Mouse (Mus musculus) heart, embryonic 14.5 days (tissue): ENCODE results near the gene Ints5. TPM values are rescaled to one million over a fixed set of nuclear protein-coding genes. Genes with fewer than 3 reads are reported as not detected.

ENCODE experiments used
- ATAC-seq: fragments of 200-750 bp; cut with Nextera tagmentation; 2 replicates; pipeline ENCODE4 v1.8.0; 2017; ENCODE audit warnings: low read depth, moderate TSS enrichment; ENCODE audit not compliant: insufficient number of reproducible peaks, insufficient read depth, low FRiP score
- H3K27ac ChIP-seq, 2 experiments: fragments of 200-500 bp in 1 of 2; fragments of 300-500 bp in 1 of 2; sonication (generic) in 1 of 2; replicated peaks in 1 of 2; 2 replicates each; pipeline ENCODE4 v1.5.1; 2012 to 2014; ENCODE audit warnings: low read depth in 2 of 2, low read length in 2 of 2, control low read depth in 1 of 2, mild to moderate bottlenecking in 1 of 2, mixed read lengths in 1 of 2; ENCODE audit not compliant: control insufficient read depth in 1 of 2, insufficient read depth in 1 of 2
- H3K27me3 ChIP-seq: fragments of 300-500 bp; sonication (generic); 2 replicates; pipeline ENCODE4 v1.6.1; 2014; ENCODE audit warnings: mild to moderate bottlenecking, low read length, control low read depth; ENCODE audit not compliant: control insufficient read depth, insufficient read depth
- H3K36me3 ChIP-seq: fragments of 300-500 bp; sonication (generic); 2 replicates; pipeline ENCODE4 v1.6.1; 2014; ENCODE audit warnings: mild to moderate bottlenecking, control low read depth, low read length, mixed read lengths; ENCODE audit not compliant: control insufficient read depth, insufficient read depth
- H3K4me1 ChIP-seq, 2 experiments: fragments of 200-500 bp in 1 of 2; fragments of 300-500 bp in 1 of 2; sonication (generic) in 1 of 2; 2 replicates each; pipeline ENCODE4 v1.6.1; 2012 to 2014; ENCODE audit warnings: low read length in 2 of 2, control low read depth in 1 of 2, mixed read lengths in 1 of 2; ENCODE audit not compliant: control insufficient read depth in 2 of 2, insufficient read depth in 2 of 2
- H3K4me2 ChIP-seq: fragments of 300-500 bp; sonication (generic); 2 replicates; pipeline ENCODE4 v1.6.1; 2014; ENCODE audit warnings: mild to moderate bottlenecking, low read length
- H3K4me3 ChIP-seq, 2 experiments: fragments of 200-500 bp in 1 of 2; fragments of 300-500 bp in 1 of 2; sonication (generic) in 1 of 2; 2 replicates each; pipeline ENCODE4 v1.5.1; 2012 to 2014; ENCODE audit warnings: low read length in 2 of 2, mild to moderate bottlenecking in 2 of 2, control low read depth in 1 of 2, low read depth in 1 of 2, moderate library complexity in 1 of 2; ENCODE audit not compliant: control insufficient read depth in 1 of 2, insufficient read depth in 1 of 2
- H3K9ac ChIP-seq: fragments of 300-500 bp; sonication (generic); 2 replicates; pipeline ENCODE4 v1.6.1; 2014; ENCODE audit warnings: mild to moderate bottlenecking, low read length
- H3K9me3 ChIP-seq: fragments of 300-500 bp; sonication (generic); 2 replicates; pipeline ENCODE4 v1.6.1; 2016; ENCODE audit warnings: low read length, control low read depth; ENCODE audit not compliant: control insufficient read depth
- WGBS: fragments of 180-500 bp; shearing (Covaris S2); extraction: QIAGEN DNeasy Blood & Tissue Kit; methylation state at CpG from one replicate; pipeline ENCODE4 v1.1.7; 2014; 5-methylcytosine and 5-hydroxymethylcytosine counted together
- polyA plus RNA-seq: library from polyadenylated mRNA; unstranded; fragments of >200 nt; fragmentation: Nextera tagmentation; extraction: Ambion mirVana; gene quantifications from 2 replicates; pipeline ENCODE4 v1.2.1, GENCODE M21; 2014

Gene Ints5
- polyA plus RNA-seq, 1 experiment from 2014 or later: 18.2 TPM

- Histone ChIP-seq H3K9ac (peak overlapping the region; percentile 82; the same call in 1 of the 2 replicates), H3K9me3 (no peaks in the 10 kb centered on the region), H3K27ac (no peak overlapping the region), H3K4me2 (peak overlapping the region; percentile 70), H3K27me3 (no peaks in the 10 kb centered on the region), H3K36me3 (peaks cover 57% of the 10 kb centered on the region), H3K4me1 (peaks cover 5 to 8% of the 10 kb centered on the region in 2 experiments; a peak in 3 of 4 replicates), H3K4me3 (peak overlapping the region in 1 of 2 experiments; percentile 75; a peak in 2 of 4 replicates)
- WGBS: 77% methylated on average over 7 of the region's 7 CpGs
- ATAC-seq: no peak
Measured at GRCm38 (mm10) chr19:8930771-8931170, 38.0 kb downstream of the Ints5 start.

GRCm38 (mm10) chr19:8936736-8937135 lies 43.9 kb downstream of the Ints5 start:
- no peak overlapping the region for H3K4me3 ChIP-seq
- peaks cover 5 to 10% of the 10 kb centered on the region in 2 experiments for H3K4me1 ChIP-seq
- ATAC-seq: no peak
- 70% methylated on average over 2 of the region's 2 CpGs for WGBS
- no peak overlapping the region for H3K27ac ChIP-seq
- H3K4me2 ChIP-seq: no peak overlapping the region
- no peak overlapping the region for H3K9ac ChIP-seq
- peaks cover 67% of the 10 kb centered on the region for H3K36me3 ChIP-seq
- no peaks in the 10 kb centered on the region for H3K9me3 ChIP-seq
- no peaks in the 10 kb centered on the region for H3K27me3 ChIP-seq

- Histone ChIP-seq H3K9me3 (no peaks in the 10 kb centered on the region), H3K9ac (peak overlapping the region; percentile 99; the same call in 1 of the 2 replicates), H3K27me3 (no peaks in the 10 kb centered on the region), H3K4me3 (peak overlapping the region in 1 of 2 experiments; percentile 99; a peak in 1 of 4 replicates), H3K36me3 (peaks cover 61% of the 10 kb centered on the region), H3K27ac (no peak overlapping the region; a peak in 1 of 4 replicates), H3K4me1 (peaks cover 12 to 37% of the 10 kb centered on the region in 2 experiments), H3K4me2 (peak overlapping the region; percentile 79)
- WGBS: 83% methylated on average over 15 of the region's 15 CpGs
- ATAC-seq: no peak
Measured at GRCm38 (mm10) chr19:8940526-8941133, 47.8 kb downstream of the Ints5 start.

GRCm38 (mm10) chr19:8941136-8941514 lies 48.3 kb downstream of the Ints5 start:
- peaks cover 61% of the 10 kb centered on the region for H3K36me3 ChIP-seq
- H3K4me3 ChIP-seq: peak overlapping the region; percentile 39 to 99
- H3K9me3 ChIP-seq: no peaks in the 10 kb centered on the region
- peak overlapping the region; percentile 99 for H3K9ac ChIP-seq
- WGBS: 40% methylated on average over 10 of the region's 10 CpGs
- peak overlapping the region; percentile 33 to 99 for H3K27ac ChIP-seq
- no peaks in the 10 kb centered on the region for H3K27me3 ChIP-seq
- ATAC-seq: no peak
- peaks cover 12 to 37% of the 10 kb centered on the region in 2 experiments for H3K4me1 ChIP-seq
- peak overlapping the region; percentile 79 for H3K4me2 ChIP-seq

- Histone ChIP-seq H3K4me3 (peak within 1 kb of the TSS; percentile 74 to 99), H3K36me3 (peaks cover 62% of the 10 kb centered on the region)
- WGBS: under 1% methylated on average over 64 of the region's 64 CpGs
Measured at GRCm38 (mm10) chr19:8941515-8942217, 48.9 kb downstream of the Ints5 start, which contains the start of gene Mta2. Gene Mta2, plus strand, starts transcription at chr19:8941875.

GRCm38 (mm10) chr19:8942276-8942964 lies 49.6 kb downstream of the Ints5 start:
- Histone ChIP-seq H3K4me1 (peaks cover 12 to 37% of the 10 kb centered on the region in 2 experiments), H3K9me3 (no peaks in the 10 kb centered on the region), H3K36me3 (peaks cover 62% of the 10 kb centered on the region), H3K27me3 (no peaks in the 10 kb centered on the region), H3K27ac (peak overlapping the region; percentile 96 to 99), H3K9ac (peak overlapping the region; percentile 99), H3K4me2 (peak overlapping the region; percentile 79), H3K4me3 (peak overlapping the region; percentile 74 to 99)
- WGBS: under 1% methylated on average over 46 of the region's 46 CpGs
- ATAC-seq: peak; percentile 71

More at GRCm38 (mm10) chr19:8941515-8942217, 48.9 kb downstream of the Ints5 start, which contains the start of gene Mta2:
- Histone ChIP-seq H3K4me1 (peaks cover 12 to 37% of the 10 kb centered on the region in 2 experiments), H3K27me3 (no peaks in the 10 kb centered on the region), H3K9me3 (no peaks in the 10 kb centered on the region), H3K27ac (peak within 1 kb of the TSS; percentile 96 to 99), H3K9ac (peak within 1 kb of the TSS; percentile 99), H3K4me2 (peak within 1 kb of the TSS; percentile 79)
- ATAC-seq: peak; percentile 91

GRCm38 (mm10) chr19:8943047-8943446 lies 50.2 kb downstream of the Ints5 start:
- Histone ChIP-seq H3K36me3 (peaks cover 64% of the 10 kb centered on the region), H3K4me3 (peak overlapping the region; percentile 74 to 99), H3K27ac (peak overlapping the region in 1 of 2 experiments; percentile 99; a peak in 1 of 4 replicates), H3K9ac (peak overlapping the region; percentile 99), H3K4me1 (peaks cover 12 to 37% of the 10 kb centered on the region in 2 experiments), H3K9me3 (no peaks in the 10 kb centered on the region), H3K4me2 (peak overlapping the region; percentile 79), H3K27me3 (no peaks in the 10 kb centered on the region)
- WGBS: 55% methylated on average over 2 of the region's 2 CpGs
- no peak for ATAC-seq
